Mouse (Mus musculus): Measurements from ENCODE around the gene Zfp709. TPM values are rescaled to one million over a fixed set of nuclear protein-coding genes. Genes with fewer than 3 reads are reported as not detected.
A peak's percentile ranks its signal among the peaks of the same experiment; 100 is the strongest.
"Not testable (repeated sequence)": the region's sequence is repeated elsewhere in the genome, so short reads cannot be mapped to it uniquely, and the experiment has no call there.

Gene Zfp709
- polyA plus RNA-seq (2015; fragmentation: Nextera tagmentation; extraction: Ambion mirVana): 5.1 and 6.6 TPM in 2 replicates

GRCm38 (mm10) chr8:71881618-71882274, at the start of gene Zfp709:
Gene Zfp709 (plus strand): TSS chr8:71882019.
- H3K4me2 ChIP-seq (ENCODE audit: low read depth, low read length): peak within 1 kb of the TSS; percentile 74
- WGBS: 3% methylated on average over 45 of the region's 45 CpGs
- H3K36me3 ChIP-seq (ENCODE audit: control insufficient read depth, insufficient read depth, low read length): peaks cover 20% of the 10 kb centered on the region
- ATAC-seq (ENCODE audit: insufficient read depth, low FRiP score): peak; percentile 93
- peak within 1 kb of the TSS; percentile 54 for H3K4me3 ChIP-seq (replicated peaks; ENCODE audit: low read length)
- H3K9ac ChIP-seq (ENCODE audit: low read length): peak within 1 kb of the TSS; percentile 80
- H3K4me1 ChIP-seq (ENCODE audit: control insufficient read depth, insufficient read depth, low read length): peaks cover 3% of the 10 kb centered on the region; the same call in 1 of the 2 replicates
- H3K27me3 ChIP-seq (ENCODE audit: control insufficient read depth, insufficient read depth, low read length): no peaks in the 10 kb centered on the region
- peak within 1 kb of the TSS; percentile 49 for H3K27ac ChIP-seq (ENCODE audit: low read length)
- peaks cover 16% of the 10 kb centered on the region for H3K9me3 ChIP-seq (replicated peaks; ENCODE audit: control insufficient read depth, low read length)

- H3K27me3 ChIP-seq (ENCODE audit: control insufficient read depth, insufficient read depth, low read length); H3K36me3 ChIP-seq (ENCODE audit: control insufficient read depth, insufficient read depth, low read length); H3K4me1 ChIP-seq (ENCODE audit: control insufficient read depth, insufficient read depth, low read length); H3K4me2 ChIP-seq (ENCODE audit: low read depth, low read length); H3K9ac ChIP-seq (ENCODE audit: low read length); H3K27ac ChIP-seq (ENCODE audit: low read length); H3K9me3 ChIP-seq (replicated peaks; ENCODE audit: control insufficient read depth, low read length); H3K4me3 ChIP-seq (replicated peaks; ENCODE audit: low read length); ATAC-seq (ENCODE audit: insufficient read depth, low FRiP score): not testable (repeated sequence)
- WGBS: 80% methylated on average over 4 of the region's 4 CpGs
These were observed 43.6 kb upstream of the Zfp709 start for GRCm38 (mm10) chr8:71838207-71838606.

GRCm38 (mm10) chr8:71841201-71841817, 40.5 kb upstream of the Zfp709 start:
- H3K27ac ChIP-seq (ENCODE audit: low read length); H3K9ac ChIP-seq (ENCODE audit: low read length); H3K4me2 ChIP-seq (ENCODE audit: low read depth, low read length); ATAC-seq (ENCODE audit: insufficient read depth, low FRiP score); H3K4me3 ChIP-seq (replicated peaks; ENCODE audit: low read length); H3K27me3 ChIP-seq (ENCODE audit: control insufficient read depth, insufficient read depth, low read length); H3K4me1 ChIP-seq (ENCODE audit: control insufficient read depth, insufficient read depth, low read length); H3K36me3 ChIP-seq (ENCODE audit: control insufficient read depth, insufficient read depth, low read length); H3K9me3 ChIP-seq (replicated peaks; ENCODE audit: control insufficient read depth, low read length): not testable (repeated sequence)
- 88% methylated on average over 3 of the region's 3 CpGs for WGBS

GRCm38 (mm10) chr8:71842476-71842875, 39.3 kb upstream of the Zfp709 start:
- WGBS: 73% methylated on average over 2 of the region's 2 CpGs
- not testable (repeated sequence) for H3K4me2 ChIP-seq (ENCODE audit: low read depth, low read length); H3K9me3 ChIP-seq (replicated peaks; ENCODE audit: control insufficient read depth, low read length); H3K36me3 ChIP-seq (ENCODE audit: control insufficient read depth, insufficient read depth, low read length); H3K4me1 ChIP-seq (ENCODE audit: control insufficient read depth, insufficient read depth, low read length); H3K9ac ChIP-seq (ENCODE audit: low read length); H3K27ac ChIP-seq (ENCODE audit: low read length); ATAC-seq (ENCODE audit: insufficient read depth, low FRiP score); H3K27me3 ChIP-seq (ENCODE audit: control insufficient read depth, insufficient read depth, low read length); H3K4me3 ChIP-seq (replicated peaks; ENCODE audit: low read length)

- H3K27ac ChIP-seq (ENCODE audit: low read length); H3K36me3 ChIP-seq (ENCODE audit: control insufficient read depth, insufficient read depth, low read length); H3K9me3 ChIP-seq (replicated peaks; ENCODE audit: control insufficient read depth, low read length); H3K4me3 ChIP-seq (replicated peaks; ENCODE audit: low read length); H3K4me1 ChIP-seq (ENCODE audit: control insufficient read depth, insufficient read depth, low read length); ATAC-seq (ENCODE audit: insufficient read depth, low FRiP score); H3K4me2 ChIP-seq (ENCODE audit: low read depth, low read length); H3K27me3 ChIP-seq (ENCODE audit: control insufficient read depth, insufficient read depth, low read length); H3K9ac ChIP-seq (ENCODE audit: low read length): not testable (repeated sequence)
- WGBS: 77% methylated on average over 1 of the region's 1 CpGs
These were observed 37.4 kb upstream of the Zfp709 start for GRCm38 (mm10) chr8:71844453-71844852.

- not testable (repeated sequence) for H3K36me3 ChIP-seq (ENCODE audit: control insufficient read depth, insufficient read depth, low read length); H3K4me1 ChIP-seq (ENCODE audit: control insufficient read depth, insufficient read depth, low read length); H3K4me2 ChIP-seq (ENCODE audit: low read depth, low read length); H3K9ac ChIP-seq (ENCODE audit: low read length); H3K4me3 ChIP-seq (replicated peaks; ENCODE audit: low read length); H3K9me3 ChIP-seq (replicated peaks; ENCODE audit: control insufficient read depth, low read length); H3K27ac ChIP-seq (ENCODE audit: low read length); H3K27me3 ChIP-seq (ENCODE audit: control insufficient read depth, insufficient read depth, low read length)
- WGBS: 86% methylated on average over 1 of the region's 1 CpGs
- ATAC-seq (ENCODE audit: insufficient read depth, low FRiP score): peak; percentile 33; the same call in 1 of the 2 replicates
These were observed 35.8 kb upstream of the Zfp709 start for GRCm38 (mm10) chr8:71845993-71846483.

- H3K4me2 ChIP-seq (ENCODE audit: low read depth, low read length); H3K4me1 ChIP-seq (ENCODE audit: control insufficient read depth, insufficient read depth, low read length); H3K9ac ChIP-seq (ENCODE audit: low read length); H3K9me3 ChIP-seq (replicated peaks; ENCODE audit: control insufficient read depth, low read length); ATAC-seq (ENCODE audit: insufficient read depth, low FRiP score); H3K4me3 ChIP-seq (replicated peaks; ENCODE audit: low read length); H3K27ac ChIP-seq (ENCODE audit: low read length); H3K27me3 ChIP-seq (ENCODE audit: control insufficient read depth, insufficient read depth, low read length); H3K36me3 ChIP-seq (ENCODE audit: control insufficient read depth, insufficient read depth, low read length): not testable (repeated sequence)
- 81% methylated on average over 2 of the region's 2 CpGs for WGBS
These were observed 35.1 kb upstream of the Zfp709 start for GRCm38 (mm10) chr8:71846745-71847144.

- not testable (repeated sequence) for H3K4me2 ChIP-seq (ENCODE audit: low read depth, low read length); H3K4me3 ChIP-seq (replicated peaks; ENCODE audit: low read length)
- WGBS: 68% methylated on average over 1 of the region's 1 CpGs
These were observed 30.8 kb upstream of the Zfp709 start for GRCm38 (mm10) chr8:71851014-71851413.

GRCm38 (mm10) chr8:71853360-71853759, 28.5 kb upstream of the Zfp709 start:
- H3K9me3 ChIP-seq (replicated peaks; ENCODE audit: control insufficient read depth, low read length); H3K4me2 ChIP-seq (ENCODE audit: low read depth, low read length); H3K9ac ChIP-seq (ENCODE audit: low read length); H3K4me1 ChIP-seq (ENCODE audit: control insufficient read depth, insufficient read depth, low read length); ATAC-seq (ENCODE audit: insufficient read depth, low FRiP score); H3K36me3 ChIP-seq (ENCODE audit: control insufficient read depth, insufficient read depth, low read length); H3K4me3 ChIP-seq (replicated peaks; ENCODE audit: low read length); H3K27ac ChIP-seq (ENCODE audit: low read length); H3K27me3 ChIP-seq (ENCODE audit: control insufficient read depth, insufficient read depth, low read length): not testable (repeated sequence)

More at GRCm38 (mm10) chr8:71851014-71851413, 30.8 kb upstream of the Zfp709 start:
- H3K27ac ChIP-seq (ENCODE audit: low read length); H3K9ac ChIP-seq (ENCODE audit: low read length); H3K36me3 ChIP-seq (ENCODE audit: control insufficient read depth, insufficient read depth, low read length); ATAC-seq (ENCODE audit: insufficient read depth, low FRiP score); H3K4me1 ChIP-seq (ENCODE audit: control insufficient read depth, insufficient read depth, low read length); H3K27me3 ChIP-seq (ENCODE audit: control insufficient read depth, insufficient read depth, low read length); H3K9me3 ChIP-seq (replicated peaks; ENCODE audit: control insufficient read depth, low read length): not testable (repeated sequence)
